Mouse (Mus musculus) right cerebral cortex, postnatal 10 days (tissue): ENCODE measurements around the gene Tha1.
"Not testable (repeated sequence)": the region's sequence is repeated elsewhere in the genome, so short reads cannot be mapped to it uniquely, and the experiment has no call there.

Experiments used
- DNase-seq, 2 experiments: peaks; one replicate each; pipeline ENCODE4 v3.0.0; 2021; ENCODE audit warnings: low spot score in 2 of 2

The Tha1 gene

GRCm38 (mm10) chr11:117848985-117849671, 24.2 kb downstream of the Tha1 start, which contains the start of gene Birc5:
Gene Birc5, plus strand, starts transcription at chr11:117849251.
- DNase-seq = peak; percentile 97

- DNase-seq = peak; percentile 53 to 78
These were observed 24.9 kb downstream of the Tha1 start for GRCm38 (mm10) chr11:117848271-117848984.

- no peak for DNase-seq
These were observed 25.6 kb downstream of the Tha1 start for GRCm38 (mm10) chr11:117847593-117848215.

GRCm38 (mm10) chr11:117846640-117847039, 26.6 kb downstream of the Tha1 start:
- DNase-seq = no peak

- no peak for DNase-seq
These were observed 27.6 kb downstream of the Tha1 start for GRCm38 (mm10) chr11:117845651-117846050.

GRCm38 (mm10) chr11:117844997-117845396, 28.3 kb downstream of the Tha1 start:
- DNase-seq = no peak

GRCm38 (mm10) chr11:117843434-117843833, 29.8 kb downstream of the Tha1 start:
- DNase-seq = no peak

GRCm38 (mm10) chr11:117840910-117841309, 32.4 kb downstream of the Tha1 start:
- no peak for DNase-seq

GRCm38 (mm10) chr11:117839021-117839420, 34.3 kb downstream of the Tha1 start:
- DNase-seq = no peak

GRCm38 (mm10) chr11:117838572-117838971, 34.7 kb downstream of the Tha1 start:
- DNase-seq = no peak

- DNase-seq = peak; percentile 59 to 70
These were observed 37.0 kb downstream of the Tha1 start for GRCm38 (mm10) chr11:117836306-117836705.

GRCm38 (mm10) chr11:117834086-117834485, 39.2 kb downstream of the Tha1 start:
- DNase-seq = no peak

- DNase-seq = not testable (repeated sequence)
These were observed 39.8 kb downstream of the Tha1 start for GRCm38 (mm10) chr11:117833509-117833908.

- DNase-seq = peak; percentile 79 to 80
These were observed 41.0 kb downstream of the Tha1 start for GRCm38 (mm10) chr11:117832086-117832969.

GRCm38 (mm10) chr11:117830401-117830800, 42.9 kb downstream of the Tha1 start:
- no peak for DNase-seq

GRCm38 (mm10) chr11:117829671-117830215, 43.5 kb downstream of the Tha1 start:
- DNase-seq = no peak

- DNase-seq = peak in 1 of 2 experiments; percentile 67
These were observed 44.2 kb downstream of the Tha1 start for GRCm38 (mm10) chr11:117828888-117829604.

GRCm38 (mm10) chr11:117828149-117828887, 45.0 kb downstream of the Tha1 start:
- DNase-seq = no peak

- DNase-seq = no peak
These were observed 45.9 kb downstream of the Tha1 start for GRCm38 (mm10) chr11:117827386-117827785.

- DNase-seq = no peak
These were observed 46.4 kb downstream of the Tha1 start for GRCm38 (mm10) chr11:117826916-117827315.
